9 mouse cellular contexts compared by ENCODE assay signal in the genomic region with DNA sequence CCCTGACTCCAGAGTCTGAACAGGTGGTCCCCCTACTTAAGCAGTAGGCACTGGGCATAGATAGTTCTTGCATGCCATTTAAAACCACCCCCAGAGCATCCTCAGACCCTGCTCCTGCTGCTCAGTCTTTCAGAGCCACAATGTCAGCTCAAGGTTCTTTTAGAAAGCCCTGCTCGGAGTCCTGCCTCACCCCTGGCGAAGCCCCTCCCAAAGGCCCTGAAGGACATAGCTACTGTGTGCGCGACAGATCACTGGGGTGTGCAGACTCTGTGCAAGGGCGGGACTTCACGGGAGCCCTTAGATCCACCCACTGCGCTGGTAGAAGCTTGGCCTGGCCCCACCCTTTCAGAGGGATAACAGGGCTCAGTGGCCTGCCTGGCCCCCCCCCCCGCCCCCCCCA. TPM values are rescaled to one million over a fixed set of nuclear protein-coding genes. Genes with fewer than 3 reads are reported as not detected.
A peak's percentile ranks its signal among the peaks of the same experiment; 100 is the strongest.
DNase-seq lines count a peak whose midpoint lies in the region; ATAC-seq and TF ChIP-seq lines count a peak whose summit lies in the region.
"Had no signal": no experiment of that assay in that cellular context is flagged by ENCODE, and none has a peak within 500 bp of the region (broad histone marks: within the 10 kb centered on the region; RNA-seq: fewer than 3 reads in every experiment).

No protein-coding gene starts in this region.

- no peak for TF ChIP-seq EP300 in liver, embryonic 14.5 days (IDR thresholded peaks at IDR 0.05; ENCODE audit: low read depth)

- H3K4me2 ChIP-seq in heart, embryonic 16.5 days (ENCODE audit: low read depth, low read length), result peak overlapping the region; percentile 67
- no peak overlapping the region for H3K4me2 ChIP-seq in intestine, embryonic 16.5 days (ENCODE audit: low read depth, low read length)
- peak overlapping the region; percentile 50 for H3K4me2 ChIP-seq in liver, embryonic 14.5 days (ENCODE audit: low read depth)

- no peak for TF ChIP-seq CTCF in liver, embryonic 14.5 days (IDR thresholded peaks at IDR 0.05; ENCODE audit: low read depth)
- no peak for TF ChIP-seq CTCF in thymus, adult 2 months (IDR thresholded peaks at IDR 0.05; ENCODE audit: borderline replicate concordance, control insufficient read depth, extremely low read depth, insufficient read depth, low read length, poor library complexity)

- H3K9ac ChIP-seq in heart, embryonic 16.5 days (ENCODE audit: low read length), result peak overlapping the region; percentile 68
- peak overlapping the region; percentile 66; the same call in 1 of the 2 replicates for H3K9ac ChIP-seq in intestine, embryonic 16.5 days (ENCODE audit: low read depth, low read length)
- H3K9ac ChIP-seq in liver, embryonic 14.5 days (replicated peaks), result peak overlapping the region; percentile 34

- no peaks in the 10 kb centered on the region for H3K9me3 ChIP-seq in heart, embryonic 16.5 days (replicated peaks; ENCODE audit: control insufficient read depth, low read length)
- H3K9me3 ChIP-seq in intestine, embryonic 16.5 days (ENCODE audit: control insufficient read depth, low read length), result no peaks in the 10 kb centered on the region
- no peaks in the 10 kb centered on the region for H3K9me3 ChIP-seq in liver, embryonic 14.5 days (ENCODE audit: control insufficient read depth, low read length)

- peak overlapping the region; percentile 45 for H3K4me3 ChIP-seq in heart, embryonic 16.5 days (ENCODE audit: low read length)
- no peak overlapping the region for H3K4me3 ChIP-seq in intestine, embryonic 16.5 days (ENCODE audit: low read length)
- H3K4me3 ChIP-seq in liver, embryonic 14.5 days (ENCODE audit: insufficient read depth in 1 of 2, low read depth in 2 of 2, low read length in 2 of 2), result no peak overlapping the region
- no peak overlapping the region for H3K4me3 ChIP-seq in thymus, adult 2 months (ENCODE audit: control insufficient read depth, insufficient read depth, low read length)

- ATAC-seq in heart, embryonic 16.5 days (replicated peaks; ENCODE audit: extremely low read depth, insufficient read depth, low FRiP score), result peak; percentile 76
- peak; percentile 68 for ATAC-seq in intestine, embryonic 16.5 days
- ATAC-seq in liver, embryonic 14.5 days (ENCODE audit: insufficient read depth), result peak; percentile 47
- ATAC-seq: Patski had no signal

- 0 out of 2 replicates have a peak, but pooled peaks cover 8% of the 10 kb centered on the region for H3K36me3 ChIP-seq in heart, embryonic 16.5 days (ENCODE audit: control insufficient read depth, insufficient read depth)
- H3K36me3 ChIP-seq in intestine, embryonic 16.5 days (ENCODE audit: control insufficient read depth, insufficient read depth, low read length), result peaks cover 29% of the 10 kb centered on the region
- peaks cover 25% of the 10 kb centered on the region for H3K36me3 ChIP-seq in liver, embryonic 14.5 days (replicated peaks; ENCODE audit: control insufficient read depth, insufficient read depth, low read depth)
- H3K36me3 ChIP-seq in thymus, adult 2 months (ENCODE audit: control insufficient read depth, insufficient read depth, low read length), result peaks cover 5% of the 10 kb centered on the region; the same call in 1 of the 2 replicates

- WGBS in heart, embryonic 16.5 days, result 34% methylated on average over 8 of the region's 8 CpGs
- WGBS in intestine, embryonic 16.5 days, result 40% methylated on average over 7 of the region's 8 CpGs
- WGBS in liver, embryonic 14.5 days (ENCODE audit: insufficient replicate concordance), result 19% methylated on average over 8 of the region's 8 CpGs
- WGBS in thymus, adult 2 months, result 86% methylated on average over 8 of the region's 8 CpGs

- no peaks in the 10 kb centered on the region for H3K27me3 ChIP-seq in heart, embryonic 16.5 days (ENCODE audit: control insufficient read depth, insufficient read depth, low read length)
- H3K27me3 ChIP-seq in intestine, embryonic 16.5 days (replicated peaks; ENCODE audit: control insufficient read depth, insufficient read depth, low read length), result no peaks in the 10 kb centered on the region
- H3K27me3 ChIP-seq in liver, embryonic 14.5 days (ENCODE audit: control insufficient read depth, insufficient read depth, low read length), result peaks cover 4% of the 10 kb centered on the region; the same call in 1 of the 2 replicates
- H3K27me3 ChIP-seq in thymus, adult 2 months (ENCODE audit: control insufficient read depth, insufficient read depth, low read length), result no peaks in the 10 kb centered on the region
- H3K27me3 ChIP-seq: Patski had no signal

- peaks cover 23% of the 10 kb centered on the region for H3K4me1 ChIP-seq in heart, embryonic 16.5 days (ENCODE audit: control insufficient read depth, insufficient read depth, low read length)
- H3K4me1 ChIP-seq in intestine, embryonic 16.5 days (ENCODE audit: control insufficient read depth, insufficient read depth, low read length), result peaks cover 20% of the 10 kb centered on the region
- H3K4me1 ChIP-seq in liver, embryonic 14.5 days (replicated peaks; ENCODE audit: control insufficient read depth in 2 of 2, insufficient read depth in 2 of 2, low read length in 1 of 2), result peaks cover 4 to 9% of the 10 kb centered on the region in 2 experiments; a peak in 3 of 4 replicates
- H3K4me1 ChIP-seq in thymus, adult 2 months (replicated peaks; ENCODE audit: control insufficient read depth, insufficient read depth, low read length), result no peaks in the 10 kb centered on the region

- intact Hi-C loops in heart, postnatal 14 days (cut with DNase I), result no loop called here
- intact Hi-C loops in gastrocnemius, postnatal 14 days (cut with DNase I; ENCODE audit: low total_unique reads), result loop anchor here (5.0 kb wide), 1 partner anchor 112 kb away; no protein-coding TSS in a partner anchor

- DNase-seq in heart, postnatal 14 days, result no peak
- DNase-seq in adrenal gland, postnatal 10 days, result peak; percentile 63
- DNase-seq in liver, embryonic 14.5 days (ENCODE audit: low read depth in 3 of 3, low spot score in 3 of 3), result no peak
- DNase-seq in thymus, adult 2 months, result no peak
- DNase-seq in gastrocnemius, postnatal 14 days, result no peak
- no peak for DNase-seq in left cerebral cortex, adult 18-20 months (ENCODE audit: low spot score in 2 of 2)

- H3K27ac ChIP-seq in heart, embryonic 16.5 days (ENCODE audit: low read length), result peak overlapping the region; percentile 71
- H3K27ac ChIP-seq in intestine, embryonic 16.5 days (ENCODE audit: low read length), result no peak overlapping the region
- no peak overlapping the region for H3K27ac ChIP-seq in liver, embryonic 14.5 days
- no peak overlapping the region for H3K27ac ChIP-seq in thymus, adult 2 months (ENCODE audit: control insufficient read depth, insufficient read depth, low read length)

- TF ChIP-seq POLR2A in thymus, adult 2 months (IDR thresholded peaks at IDR 0.05; ENCODE audit: control insufficient read depth, extremely low read depth, insufficient read depth, low read length, poor library complexity), result no peak

RNA-seq across cellular contexts. Expression of a gene that starts 1.0 kb away (rescaled TPM):
- 13.6 and 15.5 TPM in 2 replicates for polyA plus RNA-seq in heart, embryonic 16.5 days (2015; fragmentation: Nextera tagmentation; extraction: Ambion mirVana)
- total RNA-seq in heart, postnatal 14 days (2021), result not detected
- total RNA-seq in adrenal gland, postnatal 10 days (2021), result 1 to 10 TPM; 1.0 to 1.3 TPM
- 2.7 and 3.8 TPM in 2 replicates for polyA plus RNA-seq in intestine, embryonic 16.5 days (2015; fragmentation: Nextera tagmentation; extraction: Ambion mirVana)
- polyA plus RNA-seq in liver, embryonic 14.5 days (2012; rRNA removed), result 5.5 and 12.3 TPM in 2 replicates
- 11.9 and 14.2 TPM in 2 replicates for polyA plus RNA-seq in liver, embryonic 14.5 days (2014; fragmentation: Nextera tagmentation; extraction: Ambion mirVana)
- 2.2 and 2.8 TPM in 2 replicates for polyA plus RNA-seq in thymus, adult 2 months (2012; rRNA removed)
- total RNA-seq in gastrocnemius, postnatal 14 days (2021), result not detected
- total RNA-seq in left cerebral cortex, adult 18-20 months (2021), result 1 to 10 TPM in 1 of 2 experiments, not detected in 1; 1.3 TPM

RNA-seq across cellular contexts. Expression of a gene that starts 8.5 kb away (rescaled TPM):
- 109 and 117 TPM in 2 replicates for polyA plus RNA-seq in heart, embryonic 16.5 days (2015; fragmentation: Nextera tagmentation; extraction: Ambion mirVana)
- total RNA-seq in heart, postnatal 14 days (2021), result 10 to 100 TPM; 47.7 to 49.4 TPM
- 100 to 1,000 TPM; 144 to 150 TPM for total RNA-seq in adrenal gland, postnatal 10 days (2021)
- 393 and 441 TPM in 2 replicates for polyA plus RNA-seq in intestine, embryonic 16.5 days (2015; fragmentation: Nextera tagmentation; extraction: Ambion mirVana)
- polyA plus RNA-seq in liver, embryonic 14.5 days (2012; rRNA removed), result 127 and 135 TPM in 2 replicates
- polyA plus RNA-seq in liver, embryonic 14.5 days (2014; fragmentation: Nextera tagmentation; extraction: Ambion mirVana), result 86.2 and 99.6 TPM in 2 replicates
- 247 and 260 TPM in 2 replicates for polyA plus RNA-seq in thymus, adult 2 months (2012; rRNA removed)
- 10 to 100 TPM; 25.7 to 25.8 TPM for total RNA-seq in gastrocnemius, postnatal 14 days (2021)
- 100 to 1,000 TPM; 124 to 136 TPM for total RNA-seq in left cerebral cortex, adult 18-20 months (2021)

RNA-seq across cellular contexts. Expression of a gene that starts 11.0 kb away (rescaled TPM):
- polyA plus RNA-seq in heart, embryonic 16.5 days (2015; fragmentation: Nextera tagmentation; extraction: Ambion mirVana), result 179 and 193 TPM in 2 replicates
- 10 to 100 TPM; 86.2 to 87.5 TPM for total RNA-seq in heart, postnatal 14 days (2021)
- total RNA-seq in adrenal gland, postnatal 10 days (2021), result 10 to 100 TPM; 73.1 to 86.4 TPM
- polyA plus RNA-seq in intestine, embryonic 16.5 days (2015; fragmentation: Nextera tagmentation; extraction: Ambion mirVana), result 164 and 171 TPM in 2 replicates
- 44.7 and 60.4 TPM in 2 replicates for polyA plus RNA-seq in liver, embryonic 14.5 days (2012; rRNA removed)
- polyA plus RNA-seq in liver, embryonic 14.5 days (2014; fragmentation: Nextera tagmentation; extraction: Ambion mirVana), result 93.5 and 98.7 TPM in 2 replicates
- polyA plus RNA-seq in thymus, adult 2 months (2012; rRNA removed), result 127 and 140 TPM in 2 replicates
- total RNA-seq in gastrocnemius, postnatal 14 days (2021), result 10 to 100 TPM; 54.0 to 55.6 TPM
- total RNA-seq in left cerebral cortex, adult 18-20 months (2021), result 10 to 100 TPM; 95.1 to 98.8 TPM

RNA-seq across cellular contexts. Expression of a gene that starts 11.1 kb away (rescaled TPM):
- 223 and 229 TPM in 2 replicates for polyA plus RNA-seq in heart, embryonic 16.5 days (2015; fragmentation: Nextera tagmentation; extraction: Ambion mirVana)
- 10 to 100 TPM; 57.8 to 59.9 TPM for total RNA-seq in heart, postnatal 14 days (2021)
- 100 to 1,000 TPM; 112 to 114 TPM for total RNA-seq in adrenal gland, postnatal 10 days (2021)
- 19.6 and 86.6 TPM in 2 replicates for polyA plus RNA-seq in intestine, embryonic 16.5 days (2015; fragmentation: Nextera tagmentation; extraction: Ambion mirVana)
- 46.3 and 110 TPM in 2 replicates for polyA plus RNA-seq in liver, embryonic 14.5 days (2012; rRNA removed)
- 347 and 349 TPM in 2 replicates for polyA plus RNA-seq in liver, embryonic 14.5 days (2014; fragmentation: Nextera tagmentation; extraction: Ambion mirVana)
- polyA plus RNA-seq in thymus, adult 2 months (2012; rRNA removed), result 60.9 and 74.6 TPM in 2 replicates
- total RNA-seq in gastrocnemius, postnatal 14 days (2021), result 10 to 100 TPM; 44.6 to 60.9 TPM
- total RNA-seq in left cerebral cortex, adult 18-20 months (2021), result 10 to 100 TPM; 60.8 to 62.9 TPM

RNA-seq across cellular contexts. Expression of a gene that starts 15.8 kb away (rescaled TPM):
- polyA plus RNA-seq in heart, embryonic 16.5 days (2015; fragmentation: Nextera tagmentation; extraction: Ambion mirVana), result 21.1 and 28.1 TPM in 2 replicates
- total RNA-seq in heart, postnatal 14 days (2021), result 10 to 100 TPM; 10.8 to 12.3 TPM
- 10 to 100 TPM; 33.2 to 40.3 TPM for total RNA-seq in adrenal gland, postnatal 10 days (2021)
- 47.7 and 52.9 TPM in 2 replicates for polyA plus RNA-seq in intestine, embryonic 16.5 days (2015; fragmentation: Nextera tagmentation; extraction: Ambion mirVana)
- 27.6 and 30.8 TPM in 2 replicates for polyA plus RNA-seq in liver, embryonic 14.5 days (2012; rRNA removed)
- 22.0 and 26.3 TPM in 2 replicates for polyA plus RNA-seq in liver, embryonic 14.5 days (2014; fragmentation: Nextera tagmentation; extraction: Ambion mirVana)
- 169 and 184 TPM in 2 replicates for polyA plus RNA-seq in thymus, adult 2 months (2012; rRNA removed)
- 1 to 10 TPM; 5.2 to 5.4 TPM for total RNA-seq in gastrocnemius, postnatal 14 days (2021)
- 10 to 100 TPM; 34.9 to 38.6 TPM for total RNA-seq in left cerebral cortex, adult 18-20 months (2021)
